Mouse (Mus musculus) T-helper 2 cell (primary cell): ENCODE measurements around the gene Polr2e.
"Not testable (repeated sequence)": the region's sequence is repeated elsewhere in the genome, so short reads cannot be mapped to it uniquely, and the experiment has no call there.

Experiments
- in situ Hi-C: fragments of 300-600 bp; cut with MboI, MseI; formaldehyde crosslinking; loops from one replicate; pipeline ENCODE4 v1.15.1; 2025; ENCODE audit warnings: high pct_unique_total_duplicates

The Polr2e gene

GRCm38 (mm10) chr10:80057683-80058326, 18.2 kb upstream of the Polr2e start:
- in situ Hi-C loops: no loop called here

GRCm38 (mm10) chr10:80056976-80057682, 17.5 kb upstream of the Polr2e start:
- in situ Hi-C loops: no loop called here

GRCm38 (mm10) chr10:80056506-80056905, 16.9 kb upstream of the Polr2e start:
- in situ Hi-C loops: no loop called here

GRCm38 (mm10) chr10:80055891-80056290, 16.3 kb upstream of the Polr2e start:
- in situ Hi-C loops: no loop called here

- in situ Hi-C loops: no loop called here
Observed at GRCm38 (mm10) chr10:80055364-80055763, 15.8 kb upstream of the Polr2e start.

- in situ Hi-C loops: not testable (repeated sequence)
Observed at GRCm38 (mm10) chr10:80054911-80055310, 15.3 kb upstream of the Polr2e start.

GRCm38 (mm10) chr10:80053831-80054815, 14.5 kb upstream of the Polr2e start:
- in situ Hi-C loops: no loop called here

- in situ Hi-C loops: no loop called here
Observed at GRCm38 (mm10) chr10:80053259-80053780, 13.7 kb upstream of the Polr2e start.

- in situ Hi-C loops: no loop called here
Observed at GRCm38 (mm10) chr10:80052374-80052764, 12.8 kb upstream of the Polr2e start.

GRCm38 (mm10) chr10:80051618-80052373, 12.2 kb upstream of the Polr2e start:
- in situ Hi-C loops: no loop called here

- in situ Hi-C loops: no loop called here
Observed at GRCm38 (mm10) chr10:80050885-80051617, 11.5 kb upstream of the Polr2e start.

- in situ Hi-C loops: no loop called here
Observed at GRCm38 (mm10) chr10:80050244-80050643, 10.6 kb upstream of the Polr2e start.

GRCm38 (mm10) chr10:80048834-80049233, 9.2 kb upstream of the Polr2e start:
- in situ Hi-C loops: no loop called here

- in situ Hi-C loops: no loop called here
Observed at GRCm38 (mm10) chr10:80048396-80048795, 8.8 kb upstream of the Polr2e start.

- in situ Hi-C loops: no loop called here
Observed at GRCm38 (mm10) chr10:80047041-80047565, 7.5 kb upstream of the Polr2e start, which contains the start of gene Gpx4. Gpx4 (plus strand) TSS chr10:80047166.

GRCm38 (mm10) chr10:80045766-80046165, 6.2 kb upstream of the Polr2e start:
- in situ Hi-C loops: no loop called here

GRCm38 (mm10) chr10:80045364-80045763, 5.8 kb upstream of the Polr2e start:
- in situ Hi-C loops: not testable (repeated sequence)

GRCm38 (mm10) chr10:80044087-80044486, 4.5 kb upstream of the Polr2e start:
- in situ Hi-C loops: no loop called here

- in situ Hi-C loops: not testable (repeated sequence)
Observed at GRCm38 (mm10) chr10:80041409-80042060, 1.9 kb upstream of the Polr2e start.

GRCm38 (mm10) chr10:80036832-80037231, 2.8 kb downstream of the Polr2e start:
- in situ Hi-C loops: no loop called here
